Mouse (Mus musculus) kidney, adult 2 months (tissue): ENCODE data around the gene Rasal2.

Source experiments
- CTCF ChIP-seq: fragments of 200-500 bp; conservative IDR thresholded peaks from 2 replicates; pipeline ENCODE4 v1.5.1; 2011; ENCODE audit warnings: low read depth, mild to moderate bottlenecking, control low read depth, low read length, moderate library complexity, mixed read lengths; ENCODE audit not compliant: insufficient read depth, insufficient read length
- POLR2A ChIP-seq: fragments of 200-500 bp; IDR thresholded peaks from one replicate; pipeline ENCODE4 v1.6.1; 2011; ENCODE audit warnings: low read depth, low read length, control low read depth

DNA sequence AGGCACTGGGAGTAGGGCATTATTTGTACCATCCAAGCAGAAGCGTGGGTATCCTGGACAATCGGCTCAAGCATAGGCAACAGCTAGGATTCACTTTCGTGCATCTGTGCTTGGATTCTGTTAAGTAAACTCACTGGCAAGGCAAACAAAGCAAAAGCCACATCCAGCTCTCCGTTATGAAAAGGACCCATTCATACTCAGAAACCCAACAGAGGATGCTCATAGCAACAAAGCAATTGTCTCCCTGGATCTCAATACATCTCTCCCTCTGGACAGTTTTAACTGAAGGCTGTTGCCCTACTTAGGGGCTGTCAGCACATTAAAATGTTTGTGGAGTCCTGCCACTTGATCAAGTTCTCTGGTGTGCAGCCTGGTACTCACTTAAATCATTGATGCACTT, 34.7 kb upstream of the Rasal2 start:
- TF ChIP-seq CTCF (no peak), POLR2A (no peak)
